In the genomic region with DNA sequence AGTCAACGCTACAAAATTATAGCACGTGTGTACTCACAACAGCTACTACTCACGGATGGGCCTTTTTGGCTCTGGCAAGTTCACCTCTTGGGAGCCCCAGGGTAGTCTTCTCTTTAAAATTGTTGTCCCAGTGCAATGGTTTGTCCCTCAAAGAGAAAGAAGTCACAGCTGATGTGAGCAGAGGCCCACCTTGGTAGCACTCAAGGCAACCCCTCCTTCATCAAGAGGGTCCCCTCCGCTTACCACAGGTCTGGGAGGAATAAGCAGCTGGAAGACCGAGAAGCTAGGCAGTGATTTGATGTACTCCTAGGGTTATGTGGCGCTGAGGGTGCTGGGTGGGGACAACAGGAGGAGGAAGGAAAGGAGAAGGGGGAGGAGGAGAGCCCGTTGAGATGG, we compare ENCODE assay signal across 9 mouse cellular contexts. TPM values are rescaled to one million over a fixed set of nuclear protein-coding genes. Genes with fewer than 3 reads are reported as not detected.
DNase-seq lines count a peak whose midpoint lies in the region; ATAC-seq lines count a peak whose summit lies in the region.
"Had no signal": no experiment of that assay in that cellular context is flagged by ENCODE, and none has a peak within 500 bp of the region (broad histone marks: within the 10 kb centered on the region; RNA-seq: fewer than 3 reads in every experiment).

No protein-coding gene starts in this region.

- no peak for ATAC-seq in heart, embryonic 14.5 days (ENCODE audit: insufficient number of reproducible peaks, insufficient read depth, low FRiP score, low read depth)
- ATAC-seq in hindbrain, embryonic 14.5 days (ENCODE audit: low FRiP score) = no peak
- ATAC-seq in midbrain, embryonic 11.5 days (ENCODE audit: low FRiP score) = no peak

- WGBS in heart, embryonic 14.5 days = 41% methylated on average over 7 of the region's 7 CpGs
- 36% methylated on average over 7 of the region's 7 CpGs for WGBS in hindbrain, embryonic 14.5 days
- 35% methylated on average over 7 of the region's 7 CpGs for WGBS in midbrain, embryonic 11.5 days

- H3K4me1 ChIP-seq in heart, embryonic 14.5 days (ENCODE audit: control insufficient read depth in 2 of 2, insufficient read depth in 2 of 2, low read length in 2 of 2) = peaks cover 11 to 16% of the 10 kb centered on the region in 2 experiments
- H3K4me1 ChIP-seq in brown adipose tissue, adult 24 weeks (ENCODE audit: control insufficient read depth, insufficient read depth, insufficient read length, low read length) = 0 out of 2 replicates have a peak, but pooled peaks cover 3% of the 10 kb centered on the region
- H3K4me1 ChIP-seq in hindbrain, embryonic 14.5 days (replicated peaks; ENCODE audit: control insufficient read depth, insufficient read depth, low read length) = peaks cover 30% of the 10 kb centered on the region
- H3K4me1 ChIP-seq in midbrain, embryonic 11.5 days (ENCODE audit: control insufficient read depth, insufficient read depth, low read length) = peaks cover 24% of the 10 kb centered on the region

- intact Hi-C loops in heart, postnatal 14 days (cut with DNase I) = no loop called here
- intact Hi-C loops in left cerebral cortex, postnatal 36 days (cut with DNase I) = no loop called here

- peak overlapping the region; percentile 94 for H3K4me2 ChIP-seq in heart, embryonic 14.5 days (ENCODE audit: low read length)
- H3K4me2 ChIP-seq in hindbrain, embryonic 14.5 days (replicated peaks) = peak overlapping the region; percentile 86
- H3K4me2 ChIP-seq in midbrain, embryonic 11.5 days = peak overlapping the region; percentile 88

- DNase-seq in heart, postnatal 14 days = no peak
- no peak for DNase-seq in hindbrain, embryonic 14.5 days (ENCODE audit: low spot score)
- peak; percentile 90 for DNase-seq in midbrain, embryonic 11.5 days (ENCODE audit: low spot score, missing footprints)
- DNase-seq in right cerebral cortex, adult 2 months (ENCODE audit: low spot score in 2 of 2) = no peak
- no peak for DNase-seq in left cerebral cortex, postnatal 36 days (ENCODE audit: low spot score in 2 of 2)
- no peak for DNase-seq in layer of hippocampus, adult 9-10 months (ENCODE audit: low spot score)
- DNase-seq: gastrocnemius, postnatal 36 days had no signal

- no peaks in the 10 kb centered on the region for H3K9me3 ChIP-seq in heart, embryonic 14.5 days (ENCODE audit: control insufficient read depth, low read length)
- H3K9me3 ChIP-seq in hindbrain, embryonic 14.5 days (ENCODE audit: control insufficient read depth, low read length) = no peaks in the 10 kb centered on the region
- no peaks in the 10 kb centered on the region for H3K9me3 ChIP-seq in midbrain, embryonic 11.5 days (ENCODE audit: control insufficient read depth, low read length)

- peaks cover 34% of the 10 kb centered on the region for H3K27me3 ChIP-seq in heart, embryonic 14.5 days (ENCODE audit: control insufficient read depth, insufficient read depth, low read length)
- peaks cover 23% of the 10 kb centered on the region for H3K27me3 ChIP-seq in hindbrain, embryonic 14.5 days (ENCODE audit: control insufficient read depth, insufficient read depth, low read length)
- peaks cover 29% of the 10 kb centered on the region for H3K27me3 ChIP-seq in midbrain, embryonic 11.5 days (ENCODE audit: control insufficient read depth, insufficient read depth, low read length)

- no peaks in the 10 kb centered on the region for H3K36me3 ChIP-seq in heart, embryonic 14.5 days (ENCODE audit: control insufficient read depth, insufficient read depth, low read length)
- no peaks in the 10 kb centered on the region for H3K36me3 ChIP-seq in hindbrain, embryonic 14.5 days (replicated peaks; ENCODE audit: control insufficient read depth, insufficient read depth)
- H3K36me3 ChIP-seq in midbrain, embryonic 11.5 days (ENCODE audit: control insufficient read depth, insufficient read depth, low read length) = no peaks in the 10 kb centered on the region

- H3K4me3 ChIP-seq in heart, embryonic 14.5 days (ENCODE audit: control insufficient read depth in 1 of 2, insufficient read depth in 1 of 2, low read depth in 1 of 2, low read length in 2 of 2) = peak overlapping the region in 1 of 2 experiments; percentile 50; a peak in 3 of 4 replicates
- 0 out of 2 replicates have a peak overlapping the region, but pooled peaks have one; percentile 61 for H3K4me3 ChIP-seq in brown adipose tissue, adult 24 weeks (ENCODE audit: insufficient read depth, low read depth, low read length)
- peak overlapping the region; percentile 37 for H3K4me3 ChIP-seq in hindbrain, embryonic 14.5 days (replicated peaks; ENCODE audit: low read length)
- H3K4me3 ChIP-seq in midbrain, embryonic 11.5 days (ENCODE audit: low read depth, low read length) = peak overlapping the region; percentile 43

- no peak overlapping the region for H3K27ac ChIP-seq in heart, embryonic 14.5 days (replicated peaks in 1 of 2; ENCODE audit: control insufficient read depth in 1 of 2, insufficient read depth in 1 of 2, low read depth in 2 of 2, low read length in 2 of 2)
- no peak overlapping the region for H3K27ac ChIP-seq in brown adipose tissue, adult 24 weeks (replicated peaks; ENCODE audit: low read depth, low read length)
- H3K27ac ChIP-seq in hindbrain, embryonic 14.5 days = no peak overlapping the region
- H3K27ac ChIP-seq in midbrain, embryonic 11.5 days (ENCODE audit: low read depth, low read length) = no peak overlapping the region

- H3K9ac ChIP-seq in heart, embryonic 14.5 days (ENCODE audit: low read length) = 0 out of 2 replicates have a peak overlapping the region, but pooled peaks have one; percentile 67
- H3K9ac ChIP-seq in hindbrain, embryonic 14.5 days = no peak overlapping the region
- H3K9ac ChIP-seq in midbrain, embryonic 11.5 days (ENCODE audit: low read length) = peak overlapping the region; percentile 71; the same call in 1 of the 2 replicates

RNA-seq across cellular contexts. Expression of a gene that starts 2.8 kb away (rescaled TPM):
- 1.8 and 2.1 TPM in 2 replicates for polyA plus RNA-seq in heart, embryonic 14.5 days (2014; fragmentation: Nextera tagmentation; extraction: Ambion mirVana)
- total RNA-seq in heart, postnatal 14 days (2021) = 1 to 10 TPM in 1 of 2 experiments, under 1 TPM in 1; 0.57 to 1.0 TPM
- polyA plus RNA-seq in brown adipose tissue, adult 24 weeks (2012; ENCODE audit: insufficient read depth, insufficient read length, missing spikeins) = not detected in 2 replicates
- polyA plus RNA-seq in hindbrain, embryonic 14.5 days (2014; fragmentation: Nextera tagmentation; extraction: Ambion mirVana) = 0.87 and 2.1 TPM in 2 replicates
- 1.5 and 2.5 TPM in 2 replicates for polyA plus RNA-seq in midbrain, embryonic 11.5 days (2014; fragmentation: Nextera tagmentation; extraction: Ambion mirVana)
- total RNA-seq in left cerebral cortex, postnatal 36 days (2021) = 1 to 10 TPM; 6.7 to 8.5 TPM

RNA-seq across cellular contexts. Expression of a gene that starts 7.0 kb away (rescaled TPM):
- 84.2 and 84.9 TPM in 2 replicates for polyA plus RNA-seq in heart, embryonic 14.5 days (2014; fragmentation: Nextera tagmentation; extraction: Ambion mirVana)
- 10 to 100 TPM; 30.0 to 34.5 TPM for total RNA-seq in heart, postnatal 14 days (2021)
- 14.6 and 22.2 TPM in 2 replicates for polyA plus RNA-seq in brown adipose tissue, adult 24 weeks (2012; ENCODE audit: insufficient read depth, insufficient read length, missing spikeins)
- 102 and 103 TPM in 2 replicates for polyA plus RNA-seq in hindbrain, embryonic 14.5 days (2014; fragmentation: Nextera tagmentation; extraction: Ambion mirVana)
- polyA plus RNA-seq in midbrain, embryonic 11.5 days (2014; fragmentation: Nextera tagmentation; extraction: Ambion mirVana) = 98.7 and 107 TPM in 2 replicates
- 10 to 100 TPM; 35.4 to 36.3 TPM for total RNA-seq in left cerebral cortex, postnatal 36 days (2021)

RNA-seq across cellular contexts. Expression of a gene that starts 29.5 kb away (rescaled TPM):
- polyA plus RNA-seq in heart, embryonic 14.5 days (2014; fragmentation: Nextera tagmentation; extraction: Ambion mirVana) = 16.7 and 17.8 TPM in 2 replicates
- 1 to 10 TPM; 7.9 to 9.0 TPM for total RNA-seq in heart, postnatal 14 days (2021)
- 4.3 and 5.6 TPM in 2 replicates for polyA plus RNA-seq in brown adipose tissue, adult 24 weeks (2012; ENCODE audit: insufficient read depth, insufficient read length, missing spikeins)
- 37.6 and 39.3 TPM in 2 replicates for polyA plus RNA-seq in hindbrain, embryonic 14.5 days (2014; fragmentation: Nextera tagmentation; extraction: Ambion mirVana)
- 23.0 and 31.0 TPM in 2 replicates for polyA plus RNA-seq in midbrain, embryonic 11.5 days (2014; fragmentation: Nextera tagmentation; extraction: Ambion mirVana)
- total RNA-seq in left cerebral cortex, postnatal 36 days (2021) = 10 to 100 TPM; 36.1 to 39.8 TPM

RNA-seq across cellular contexts. Expression of a gene that starts 34.1 kb away (rescaled TPM):
- 33.2 and 47.0 TPM in 2 replicates for polyA plus RNA-seq in heart, embryonic 14.5 days (2014; fragmentation: Nextera tagmentation; extraction: Ambion mirVana)
- total RNA-seq in heart, postnatal 14 days (2021) = 1 to 10 TPM in 1 of 2 experiments, under 1 TPM in 1; 0.80 to 1.2 TPM
- polyA plus RNA-seq in brown adipose tissue, adult 24 weeks (2012; ENCODE audit: insufficient read depth, insufficient read length, missing spikeins) = not detected in 2 replicates
- 3.7 and 3.9 TPM in 2 replicates for polyA plus RNA-seq in hindbrain, embryonic 14.5 days (2014; fragmentation: Nextera tagmentation; extraction: Ambion mirVana)
- 20.1 and 24.4 TPM in 2 replicates for polyA plus RNA-seq in midbrain, embryonic 11.5 days (2014; fragmentation: Nextera tagmentation; extraction: Ambion mirVana)
- 1 to 10 TPM; 1.0 to 2.8 TPM for total RNA-seq in left cerebral cortex, postnatal 36 days (2021)
